Mouse (Mus musculus) neural tube, embryonic 14.5 days (tissue): ENCODE results near the gene Zc3h7b. TPM values are rescaled to one million over a fixed set of nuclear protein-coding genes. Genes with fewer than 3 reads are reported as not detected.

Source experiments
- ATAC-seq: fragments of 200-750 bp; cut with Nextera tagmentation; 2 replicates; pipeline ENCODE4 v1.8.0; 2017; ENCODE audit warnings: low read depth, mild to moderate bottlenecking, moderate TSS enrichment, moderate library complexity
- H3K27ac ChIP-seq: fragments of 300-500 bp; sonication (generic); 2 replicates; pipeline ENCODE4 v1.5.1; 2014; ENCODE audit warnings: low read depth, mild to moderate bottlenecking, control low read depth, low read length, moderate library complexity, mixed read lengths
- H3K27me3 ChIP-seq: fragments of 300-500 bp; sonication (generic); 2 replicates; pipeline ENCODE4 v1.6.1; 2014; ENCODE audit warnings: low read length; ENCODE audit not compliant: control insufficient read depth, insufficient read depth
- H3K36me3 ChIP-seq: fragments of 300-500 bp; sonication (generic); 2 replicates; pipeline ENCODE4 v1.6.1; 2014; ENCODE audit warnings: low read length, mixed read lengths; ENCODE audit not compliant: control insufficient read depth, insufficient read depth
- H3K4me1 ChIP-seq: fragments of 300-500 bp; sonication (generic); 2 replicates; pipeline ENCODE4 v1.6.1; 2014; ENCODE audit warnings: low read length; ENCODE audit not compliant: control insufficient read depth, insufficient read depth
- H3K4me2 ChIP-seq: fragments of 300-500 bp; sonication (generic); 2 replicates; pipeline ENCODE4 v1.6.1; 2014; ENCODE audit warnings: mild to moderate bottlenecking, low read depth, low read length, control low read depth
- H3K4me3 ChIP-seq: fragments of 300-500 bp; sonication (generic); 2 replicates; pipeline ENCODE4 v1.5.1; 2014; ENCODE audit warnings: low read depth, low read length, control low read depth, mixed read lengths
- H3K9ac ChIP-seq: fragments of 300-500 bp; sonication (generic); replicated peaks from 2 replicates; pipeline ENCODE4 v1.6.1; 2014; ENCODE audit warnings: low read depth, mild to moderate bottlenecking, control low read depth, low read length, mixed read lengths
- H3K9me3 ChIP-seq: fragments of 300-500 bp; sonication (generic); 2 replicates; pipeline ENCODE4 v1.6.1; 2016; ENCODE audit warnings: low read length; ENCODE audit not compliant: control insufficient read depth
- WGBS: fragments of 180-500 bp; shearing (Covaris S2); extraction: QIAGEN DNeasy Blood & Tissue Kit; methylation state at CpG from one replicate; pipeline ENCODE4 v1.1.7; 2014; 5-methylcytosine and 5-hydroxymethylcytosine counted together
- polyA plus RNA-seq: library from polyadenylated mRNA; unstranded; fragments of >200 nt; fragmentation: Nextera tagmentation; extraction: Ambion mirVana; gene quantifications from 2 replicates; pipeline ENCODE4 v1.2.1, GENCODE M21; 2014

Gene Zc3h7b
- polyA plus RNA-seq, 1 experiment from 2014 or later = 72.6 TPM

GRCm38 (mm10) chr15:81708991-81709390, 35.9 kb upstream of the Zc3h7b start:
- no peak for ATAC-seq
- Histone ChIP-seq H3K27me3 (no peaks in the 10 kb centered on the region), H3K4me1 (no peaks in the 10 kb centered on the region), H3K4me3 (no peak overlapping the region), H3K9ac (no peak overlapping the region), H3K27ac (no peak overlapping the region), H3K9me3 (no peaks in the 10 kb centered on the region), H3K36me3 (peaks cover 66% of the 10 kb centered on the region), H3K4me2 (no peak overlapping the region)
- 91% methylated on average over 11 of the region's 11 CpGs for WGBS

GRCm38 (mm10) chr15:81709686-81710085, 35.2 kb upstream of the Zc3h7b start:
- Histone ChIP-seq H3K4me1 (no peaks in the 10 kb centered on the region), H3K9me3 (no peaks in the 10 kb centered on the region), H3K4me3 (no peak overlapping the region), H3K4me2 (no peak overlapping the region), H3K27ac (no peak overlapping the region), H3K36me3 (peaks cover 63% of the 10 kb centered on the region), H3K27me3 (no peaks in the 10 kb centered on the region), H3K9ac (no peak overlapping the region)
- 100% methylated on average over 1 of the region's 1 CpGs for WGBS
- ATAC-seq = no peak

- H3K4me2 ChIP-seq = no peak overlapping the region
- H3K27me3 ChIP-seq = no peaks in the 10 kb centered on the region
- H3K4me3 ChIP-seq = no peak overlapping the region
- no peak for ATAC-seq
- no peak overlapping the region for H3K9ac ChIP-seq
- WGBS = 72% methylated on average over 4 of the region's 4 CpGs
- no peaks in the 10 kb centered on the region for H3K4me1 ChIP-seq
- no peaks in the 10 kb centered on the region for H3K9me3 ChIP-seq
- H3K36me3 ChIP-seq = peaks cover 56% of the 10 kb centered on the region
- no peak overlapping the region for H3K27ac ChIP-seq
Observed at GRCm38 (mm10) chr15:81710801-81711200, 34.1 kb upstream of the Zc3h7b start.

- H3K4me3 ChIP-seq = no peak overlapping the region
- no peaks in the 10 kb centered on the region for H3K9me3 ChIP-seq
- H3K27me3 ChIP-seq = no peaks in the 10 kb centered on the region
- no peak overlapping the region for H3K27ac ChIP-seq
- 88% methylated on average over 6 of the region's 6 CpGs for WGBS
- H3K9ac ChIP-seq = no peak overlapping the region
- H3K4me1 ChIP-seq = no peaks in the 10 kb centered on the region
- ATAC-seq = no peak
- H3K4me2 ChIP-seq = no peak overlapping the region
- H3K36me3 ChIP-seq = peaks cover 61% of the 10 kb centered on the region
Observed at GRCm38 (mm10) chr15:81713742-81714141, 31.1 kb upstream of the Zc3h7b start.

- H3K27ac ChIP-seq = no peak overlapping the region
- no peaks in the 10 kb centered on the region for H3K9me3 ChIP-seq
- 84% methylated on average over 9 of the region's 9 CpGs for WGBS
- no peaks in the 10 kb centered on the region for H3K4me1 ChIP-seq
- no peaks in the 10 kb centered on the region for H3K27me3 ChIP-seq
- H3K4me3 ChIP-seq = no peak overlapping the region
- no peak overlapping the region for H3K4me2 ChIP-seq
- ATAC-seq = no peak
- peaks cover 66% of the 10 kb centered on the region for H3K36me3 ChIP-seq
- H3K9ac ChIP-seq = no peak overlapping the region
Observed at GRCm38 (mm10) chr15:81718336-81719138, 26.3 kb upstream of the Zc3h7b start.

GRCm38 (mm10) chr15:81719139-81719531, 25.7 kb upstream of the Zc3h7b start:
- Histone ChIP-seq H3K9ac (no peak overlapping the region), H3K27ac (no peak overlapping the region), H3K9me3 (no peaks in the 10 kb centered on the region), H3K27me3 (no peaks in the 10 kb centered on the region), H3K4me2 (no peak overlapping the region), H3K4me3 (no peak overlapping the region), H3K4me1 (no peaks in the 10 kb centered on the region), H3K36me3 (peaks cover 70% of the 10 kb centered on the region)
- 90% methylated on average over 6 of the region's 6 CpGs for WGBS
- ATAC-seq = no peak

- Histone ChIP-seq H3K27me3 (no peaks in the 10 kb centered on the region), H3K4me3 (no peak overlapping the region), H3K9ac (no peak overlapping the region), H3K4me2 (no peak overlapping the region), H3K4me1 (no peaks in the 10 kb centered on the region), H3K27ac (no peak overlapping the region), H3K36me3 (peaks cover 55% of the 10 kb centered on the region), H3K9me3 (no peaks in the 10 kb centered on the region)
- WGBS = 97% methylated on average over 5 of the region's 5 CpGs
- ATAC-seq = no peak
Observed at GRCm38 (mm10) chr15:81722361-81722760, 22.5 kb upstream of the Zc3h7b start.

GRCm38 (mm10) chr15:81723653-81724052, 21.2 kb upstream of the Zc3h7b start:
- no peaks in the 10 kb centered on the region for H3K9me3 ChIP-seq
- no peak for ATAC-seq
- WGBS = 95% methylated on average over 11 of the region's 11 CpGs
- peaks cover 46% of the 10 kb centered on the region for H3K36me3 ChIP-seq
- H3K4me2 ChIP-seq = no peak overlapping the region
- no peaks in the 10 kb centered on the region for H3K27me3 ChIP-seq
- H3K9ac ChIP-seq = no peak overlapping the region
- peaks cover 3% of the 10 kb centered on the region for H3K4me1 ChIP-seq
- no peak overlapping the region for H3K27ac ChIP-seq
- H3K4me3 ChIP-seq = no peak overlapping the region

GRCm38 (mm10) chr15:81725965-81726364, 18.9 kb upstream of the Zc3h7b start:
- H3K27ac ChIP-seq = no peak overlapping the region
- no peak overlapping the region for H3K4me2 ChIP-seq
- peaks cover 27% of the 10 kb centered on the region for H3K36me3 ChIP-seq
- no peak overlapping the region for H3K9ac ChIP-seq
- H3K9me3 ChIP-seq = no peaks in the 10 kb centered on the region
- 97% methylated on average over 8 of the region's 8 CpGs for WGBS
- no peak overlapping the region for H3K4me3 ChIP-seq
- no peaks in the 10 kb centered on the region for H3K27me3 ChIP-seq
- H3K4me1 ChIP-seq = peaks cover 7% of the 10 kb centered on the region
- ATAC-seq = no peak
